Mouse (Mus musculus) heart, postnatal 10 days (tissue): ENCODE data around the gene Ccdc43. TPM values are rescaled to one million over a fixed set of nuclear protein-coding genes. Genes with fewer than 3 reads are reported as not detected.
A peak's percentile ranks its signal among the peaks of the same experiment; 100 is the strongest.

Experiments
- DNase-seq, 2 experiments: peaks; one replicate each; pipeline ENCODE4 v3.0.0; 2021
- intact Hi-C: fragments of 180-260 bp; cut with DNase I; formaldehyde crosslinking; loops from one replicate; pipeline ENCODE4 v1.15.1; 2025
- microRNA-seq, 2 experiments: library from miRNA; unstranded; fragments of <30 nt; microRNA quantifications; one replicate each; pipeline ENCODE4 v1.2.0; 2022
- total RNA-seq, 2 experiments: library from RNA; stranded (reverse); gene quantifications; 2 replicates each; pipeline ENCODE4 v1.2.3; 2021

Ccdc43 gene
- total RNA-seq, 2 experiments from 2014 or later, result 19.7 to 22.7 TPM

DNA sequence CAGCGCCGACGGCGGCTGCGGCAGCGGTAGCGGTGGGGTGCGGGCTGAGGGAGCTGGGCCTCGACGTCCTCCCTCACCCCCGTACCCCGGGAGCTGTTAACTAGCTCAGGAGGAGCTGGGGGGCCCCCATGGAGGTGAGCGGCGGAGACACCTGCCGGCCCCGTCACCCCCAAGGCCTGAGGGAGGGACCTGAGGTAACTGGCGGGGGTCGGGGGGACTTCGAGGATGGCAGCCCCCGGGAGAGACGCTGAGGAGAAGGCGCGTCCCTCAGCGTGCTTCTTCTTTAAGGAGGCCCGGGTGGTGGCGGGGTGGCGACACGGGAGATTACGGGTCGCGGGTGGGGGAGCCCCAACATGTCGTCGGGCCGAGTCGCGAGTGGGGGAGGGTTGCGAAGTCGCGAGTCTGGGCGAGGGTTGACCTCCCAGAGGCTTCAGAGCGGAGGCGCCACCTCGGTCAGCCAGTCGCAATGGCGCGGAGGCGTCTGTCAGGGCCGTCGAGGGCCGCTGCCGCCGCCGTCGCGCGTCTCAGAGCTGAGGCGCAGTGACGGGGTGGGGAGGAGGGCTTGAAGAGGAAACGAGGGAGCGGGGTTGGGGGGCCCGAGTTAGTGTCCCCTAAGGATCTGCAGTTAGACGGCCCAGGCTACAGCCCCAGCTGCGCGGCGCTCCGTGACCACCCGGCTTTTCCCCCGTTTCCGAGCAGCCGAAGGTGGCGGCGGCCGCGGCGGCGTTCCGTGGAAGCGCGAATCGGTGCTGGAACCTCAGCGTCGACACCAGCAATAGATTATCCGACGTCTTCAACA lies 31.7 kb downstream of the Ccdc43 start:
- intact Hi-C loops, result no loop called here
- no peak for DNase-seq

DNA sequence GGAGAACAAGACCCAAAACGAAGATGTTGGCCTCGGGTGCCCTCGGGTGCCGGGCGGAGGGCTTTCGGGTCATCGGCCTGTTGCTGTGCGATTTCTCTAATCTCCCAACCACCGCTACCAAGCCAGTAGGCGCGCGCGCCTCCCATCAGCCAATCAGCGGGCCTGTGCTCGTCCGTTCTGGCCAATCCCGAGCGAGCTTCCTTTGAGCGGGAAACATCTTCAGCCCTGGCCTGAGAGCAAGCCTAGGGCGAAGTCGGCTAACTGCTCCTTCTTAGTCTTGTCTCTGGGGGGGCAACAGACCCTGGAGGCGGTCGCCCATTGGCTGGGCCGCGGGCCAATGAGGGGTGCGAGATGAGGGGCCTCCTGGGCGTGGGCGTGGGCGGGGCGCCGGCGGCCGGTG lies 32.4 kb downstream of the Ccdc43 start:
- intact Hi-C loops, result no loop called here
- DNase-seq, result no peak

DNA sequence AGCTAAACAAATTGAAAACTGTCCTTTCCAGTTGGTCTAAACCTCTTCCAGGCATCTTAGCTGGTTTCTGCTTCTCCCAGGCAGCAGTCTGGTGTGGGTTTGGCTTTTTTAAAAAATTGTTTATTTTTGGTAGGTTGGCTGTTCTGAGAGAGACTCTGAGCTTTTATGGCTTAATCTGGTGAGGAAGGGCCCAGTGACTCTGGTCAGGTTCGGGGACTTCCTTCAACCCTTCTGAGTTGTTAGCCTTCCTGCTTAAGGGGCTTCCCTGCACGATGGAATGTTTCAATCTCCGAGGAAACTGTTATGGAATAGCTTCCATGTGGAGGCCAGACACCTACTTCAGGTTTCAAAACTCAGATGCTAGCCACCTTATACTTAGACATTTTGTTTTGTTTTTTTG lies 34.2 kb downstream of the Ccdc43 start, which contains the start of gene Meioc:
TSS of gene Meioc (plus strand) at position 301 of the 400 bp plus-strand sequence.
- DNase-seq, result no peak
- intact Hi-C loops, result no loop called here

DNA sequence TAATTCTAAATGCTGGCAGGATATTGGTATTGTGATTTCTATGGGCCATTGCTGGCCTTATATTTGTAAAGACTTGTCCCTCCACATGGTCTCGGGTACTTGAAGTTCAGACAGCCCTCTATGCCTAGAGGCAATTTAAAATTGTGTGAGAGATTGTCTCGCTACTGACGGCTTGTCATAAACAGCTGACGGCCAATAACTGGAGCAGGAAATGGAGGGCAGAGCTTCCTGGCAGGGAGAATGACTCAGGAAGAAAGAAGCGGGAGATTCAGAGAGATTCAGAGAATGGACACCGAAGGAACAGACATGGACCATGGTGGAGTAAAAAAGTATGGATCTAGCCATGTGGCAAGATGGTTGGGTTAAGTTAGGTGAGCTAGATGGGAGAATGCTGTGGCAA lies 40.7 kb downstream of the Ccdc43 start:
- intact Hi-C loops, result no loop called here
- DNase-seq, result no peak

- DNase-seq, result no peak
- intact Hi-C loops, result no loop called here
These were observed 41.2 kb downstream of the Ccdc43 start for GRCm38 (mm10) chr11:102656326-102656926.

- intact Hi-C loops, result no loop called here
These were observed 41.7 kb downstream of the Ccdc43 start for GRCm38 (mm10) chr11:102655888-102656287.

GRCm38 (mm10) chr11:102652844-102653243 lies 44.7 kb downstream of the Ccdc43 start:
- no peak for DNase-seq
- intact Hi-C loops, result no loop called here

More at GRCm38 (mm10) chr11:102655888-102656287, 41.7 kb downstream of the Ccdc43 start:
- DNase-seq, result no peak

GRCm38 (mm10) chr11:102651381-102651780 lies 46.2 kb downstream of the Ccdc43 start:
- DNase-seq, result peak; percentile 74 to 89
- intact Hi-C loops, result loop anchor here (1.0 kb wide), 2 partner anchors 78 to 164 kb away; no protein-coding TSS in a partner anchor

- DNase-seq, result no peak
- intact Hi-C loops, result no loop called here
These were observed 49.7 kb downstream of the Ccdc43 start for GRCm38 (mm10) chr11:102647885-102648284.

- no peak for DNase-seq
- intact Hi-C loops, result no loop called here
These were observed 51.4 kb downstream of the Ccdc43 start for GRCm38 (mm10) chr11:102646226-102646625.

- intact Hi-C loops, result loop anchor here (5.0 kb wide), 1 partner anchor 37 kb away; no protein-coding TSS in a partner anchor
These were observed 53.6 kb downstream of the Ccdc43 start for GRCm38 (mm10) chr11:102643891-102644382.

GRCm38 (mm10) chr11:102636887-102637286 lies 60.7 kb downstream of the Ccdc43 start:
- intact Hi-C loops, result no loop called here
- peak; percentile 58 to 59 for DNase-seq

More at GRCm38 (mm10) chr11:102643891-102644382, 53.6 kb downstream of the Ccdc43 start:
- peak; percentile 70 to 77 for DNase-seq

Small RNA genes within 50 kb of the gene (microRNA-seq; reads per million reads assigned to microRNA genes)
- gene Gm22920, result 0 reads per million in 2 experiments

Other genes with a start within 250 kb of the Ccdc43 start
- gene Itga2b, start 227.7 kb downstream of the Ccdc43 start, total RNA-seq, result 1 to 10 TPM; 2.8 to 4.6 TPM
- 10 to 100 TPM; 25.2 to 28.2 TPM for gene Gpatch8, start 141.4 kb downstream of the Ccdc43 start, total RNA-seq
- gene Gm11627, start 118.3 kb downstream of the Ccdc43 start, total RNA-seq, result 1 to 10 TPM; 1.7 to 2.8 TPM
- 10 to 100 TPM; 11.1 to 15.7 TPM for gene Fzd2, start 93.4 kb downstream of the Ccdc43 start, total RNA-seq
- gene Meioc, start 34.1 kb downstream of the Ccdc43 start, total RNA-seq, result under 1 TPM in 1 of 2 experiments, not detected in 1; 0.05 TPM
- gene Adam11, start 63.7 kb upstream of the Ccdc43 start, total RNA-seq, result 1 to 10 TPM; 5.8 TPM
- 10 to 100 TPM; 57.7 to 74.8 TPM for gene Gjc1, start 121.9 kb upstream of the Ccdc43 start, total RNA-seq
- gene Higd1b, start 138.1 kb upstream of the Ccdc43 start, total RNA-seq, result 10 to 100 TPM; 19.0 to 23.1 TPM
- gene Eftud2, start 183.2 kb upstream of the Ccdc43 start, total RNA-seq, result 10 to 100 TPM; 48.5 to 59.2 TPM
- under 1 TPM; 0.14 to 0.15 TPM for gene Ccdc103, start 183.4 kb upstream of the Ccdc43 start, total RNA-seq
- gene Fam187a, start 187.4 kb upstream of the Ccdc43 start, total RNA-seq, result not detected
- gene Gfap, start 203.1 kb upstream of the Ccdc43 start, total RNA-seq, result under 1 TPM; 0.17 to 0.25 TPM
- 1 to 10 TPM; 5.7 to 6.9 TPM for gene Kif18b, start 227.3 kb upstream of the Ccdc43 start, total RNA-seq
- gene C1ql1, start 248.9 kb upstream of the Ccdc43 start, total RNA-seq, result under 1 TPM; 0.22 to 0.34 TPM